Comparison of ENCODE assay signal across 21 mouse cellular contexts in the genomic region with DNA sequence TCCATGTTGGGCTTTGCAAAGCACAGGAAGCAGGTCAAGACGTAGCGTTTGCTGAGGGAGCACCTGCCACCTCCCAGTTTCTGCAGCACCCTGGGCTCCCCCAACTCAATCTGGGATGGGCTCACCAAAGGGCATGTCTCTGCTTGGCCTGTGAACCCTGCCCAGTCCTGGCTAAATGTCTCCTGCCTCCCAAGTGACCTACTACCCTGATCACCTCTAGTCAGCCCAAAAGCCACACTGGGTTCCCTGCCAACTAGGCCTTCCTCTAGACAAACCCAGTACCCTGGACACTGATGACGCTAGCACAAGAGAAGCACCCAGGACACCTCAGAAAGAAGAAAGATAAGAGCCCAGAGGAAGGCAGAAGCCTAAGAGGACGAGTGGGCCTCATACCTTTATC. TPM values are rescaled to one million over a fixed set of nuclear protein-coding genes. Genes with fewer than 3 reads are reported as not detected.
A peak's percentile ranks its signal among the peaks of the same experiment; 100 is the strongest.
DNase-seq lines count a peak whose midpoint lies in the region; ATAC-seq and TF ChIP-seq lines count a peak whose summit lies in the region.
"Had no signal": no experiment of that assay in that cellular context is flagged by ENCODE, and none has a peak within 500 bp of the region (broad histone marks: within the 10 kb centered on the region; RNA-seq: fewer than 3 reads in every experiment).

No protein-coding gene starts in this region.

- no peaks in the 10 kb centered on the region for H3K9me3 ChIP-seq in heart, embryonic 11.5 days (replicated peaks; ENCODE audit: control insufficient read depth, low read length)
- no peaks in the 10 kb centered on the region for H3K9me3 ChIP-seq in limb, embryonic 10.5 days (replicated peaks)
- no peaks in the 10 kb centered on the region for H3K9me3 ChIP-seq in liver, embryonic 15.5 days (replicated peaks)
- no peaks in the 10 kb centered on the region for H3K9me3 ChIP-seq in midbrain, embryonic 16.5 days (replicated peaks; ENCODE audit: control insufficient read depth, low read length, poor library complexity, severe bottlenecking)
- H3K9me3 ChIP-seq: embryonic facial prominence, embryonic 15.5 days; heart, embryonic 12.5 days had no signal

- H3K4me1 ChIP-seq in heart, embryonic 11.5 days (ENCODE audit: control insufficient read depth, insufficient read depth, low read length), result peaks cover 12% of the 10 kb centered on the region
- H3K4me1 ChIP-seq in liver, adult 2 months (ENCODE audit: control insufficient read depth, insufficient read depth, low read length), result 0 out of 2 replicates have a peak, but pooled peaks cover 2% of the 10 kb centered on the region
- peaks cover 25% of the 10 kb centered on the region for H3K4me1 ChIP-seq in limb, embryonic 10.5 days
- peaks cover 42% of the 10 kb centered on the region for H3K4me1 ChIP-seq in liver, embryonic 15.5 days (replicated peaks)
- H3K4me1 ChIP-seq in midbrain, embryonic 16.5 days (ENCODE audit: control insufficient read depth, insufficient read depth, low read length), result peaks cover 21% of the 10 kb centered on the region

- H3K27ac ChIP-seq in heart, embryonic 11.5 days (ENCODE audit: low read depth, low read length), result no peak overlapping the region
- no peak overlapping the region for H3K27ac ChIP-seq in liver, adult 2 months (replicated peaks; ENCODE audit: insufficient read depth, low read depth, low read length)
- no peak overlapping the region for H3K27ac ChIP-seq in limb, embryonic 10.5 days
- H3K27ac ChIP-seq in liver, embryonic 15.5 days (replicated peaks), result peak overlapping the region; percentile 38; the same call in 1 of the 2 replicates
- no peak overlapping the region for H3K27ac ChIP-seq in midbrain, embryonic 16.5 days (ENCODE audit: low read length)
- H3K27ac ChIP-seq: embryonic facial prominence, embryonic 15.5 days; heart, adult 2 months; hindbrain, embryonic 14.5 days had no signal

- no peak for TF ChIP-seq POLR2A in liver, adult 2 months (IDR thresholded peaks at IDR 0.05; ENCODE audit: extremely low read depth, insufficient read depth, low read length)

- H3K36me3 ChIP-seq in heart, embryonic 11.5 days (ENCODE audit: control insufficient read depth, insufficient read depth, low read length), result peaks cover 42% of the 10 kb centered on the region
- H3K36me3 ChIP-seq in liver, adult 2 months (ENCODE audit: control insufficient read depth, insufficient read depth, low read length), result peaks cover 17% of the 10 kb centered on the region
- H3K36me3 ChIP-seq in limb, embryonic 10.5 days, result peaks cover 63% of the 10 kb centered on the region
- H3K36me3 ChIP-seq in liver, embryonic 15.5 days (replicated peaks), result peaks cover 57% of the 10 kb centered on the region
- H3K36me3 ChIP-seq in midbrain, embryonic 16.5 days (ENCODE audit: control insufficient read depth, insufficient read depth, low read length), result peaks cover 36% of the 10 kb centered on the region

- DNase-seq in heart, adult 11 months, result peak; percentile 93
- DNase-seq in liver, adult 2 months (ENCODE audit: extremely low read depth, low read depth, low spot score), result peak; percentile 71
- DNase-seq in liver, result no peak
- no peak for DNase-seq in limb, embryonic 10.5 days (ENCODE audit: low spot score)
- no peak for DNase-seq in embryo, embryonic 9.5 days (ENCODE audit: extremely low spot score)
- DNase-seq: adrenal gland, postnatal 10 days; gastrocnemius, postnatal 10 days; heart, adult 2 months; heart, postnatal 36 days; kidney, adult 2 months had no signal

- H3K4me3 ChIP-seq in heart, embryonic 11.5 days (ENCODE audit: low read depth, low read length), result no peak overlapping the region
- no peak overlapping the region for H3K4me3 ChIP-seq in liver, adult 2 months (ENCODE audit: insufficient read depth, low read depth, low read length)
- H3K4me3 ChIP-seq in limb, embryonic 10.5 days, result peak overlapping the region; percentile 15; the same call in 1 of the 2 replicates
- no peak overlapping the region for H3K4me3 ChIP-seq in liver, embryonic 15.5 days (replicated peaks)
- no peak overlapping the region for H3K4me3 ChIP-seq in midbrain, embryonic 16.5 days (ENCODE audit: low read depth, low read length)
- H3K4me3 ChIP-seq: embryonic facial prominence, embryonic 15.5 days; heart, adult 2 months; heart, embryonic 12.5 days had no signal

- H3K9ac ChIP-seq in heart, embryonic 11.5 days (ENCODE audit: low read depth, low read length), result no peak overlapping the region
- no peak overlapping the region for H3K9ac ChIP-seq in liver, adult 2 months (ENCODE audit: low read depth, low read length)
- no peak overlapping the region; the same call in 1 of the 2 replicates for H3K9ac ChIP-seq in liver, embryonic 15.5 days
- H3K9ac ChIP-seq in midbrain, embryonic 16.5 days (ENCODE audit: low read depth, low read length), result no peak overlapping the region
- H3K9ac ChIP-seq: embryonic facial prominence, embryonic 15.5 days; heart, embryonic 12.5 days; hindbrain, embryonic 14.5 days had no signal

- no peak for TF ChIP-seq CTCF in liver, adult 2 months (IDR thresholded peaks at IDR 0.05; ENCODE audit: low read depth, low read length)

- WGBS in heart, embryonic 11.5 days (ENCODE audit: insufficient replicate concordance), result 77% methylated on average over 4 of the region's 4 CpGs
- 69% methylated on average over 4 of the region's 4 CpGs for WGBS in liver, adult 2 months
- WGBS in limb, embryonic 10.5 days, result 89% methylated on average over 4 of the region's 4 CpGs
- 56% methylated on average over 4 of the region's 4 CpGs for WGBS in liver, embryonic 15.5 days (ENCODE audit: insufficient replicate concordance)
- 86% methylated on average over 4 of the region's 4 CpGs for WGBS in midbrain, embryonic 16.5 days

- peaks cover 18% of the 10 kb centered on the region for H3K79me2 ChIP-seq in liver, adult 2 months (ENCODE audit: control insufficient read depth, insufficient read depth, low read length)

- no peak overlapping the region for H3K4me2 ChIP-seq in heart, embryonic 11.5 days
- H3K4me2 ChIP-seq in liver, embryonic 15.5 days, result peak overlapping the region; percentile 33
- no peak overlapping the region for H3K4me2 ChIP-seq in midbrain, embryonic 16.5 days (ENCODE audit: low read length)
- H3K4me2 ChIP-seq: embryonic facial prominence, embryonic 15.5 days; heart, embryonic 12.5 days; hindbrain, embryonic 14.5 days had no signal

- ATAC-seq in heart, embryonic 11.5 days (replicated peaks; ENCODE audit: insufficient number of reproducible peaks, low FRiP score, low TSS enrichment), result no peak
- no peak for ATAC-seq in liver, embryonic 15.5 days (ENCODE audit: insufficient read depth)
- no peak for ATAC-seq in midbrain, embryonic 16.5 days
- ATAC-seq: activated CD4-positive, CD25-positive, alpha-beta regulatory T cell, adult 4 months; forebrain, embryonic 16.5 days; inflammation-experienced regulatory T-cells, adult 6 months; Patski had no signal

- no peaks in the 10 kb centered on the region for H3K27me3 ChIP-seq in heart, embryonic 11.5 days (ENCODE audit: control insufficient read depth, insufficient read depth, low read length)
- H3K27me3 ChIP-seq in liver, adult 2 months (ENCODE audit: control insufficient read depth, insufficient read depth, low read length), result no peaks in the 10 kb centered on the region
- no peaks in the 10 kb centered on the region for H3K27me3 ChIP-seq in limb, embryonic 10.5 days (ENCODE audit: low read depth, poor library complexity, severe bottlenecking)
- no peaks in the 10 kb centered on the region for H3K27me3 ChIP-seq in liver, embryonic 15.5 days
- H3K27me3 ChIP-seq in midbrain, embryonic 16.5 days (ENCODE audit: control insufficient read depth, insufficient read depth, low read depth, low read length), result no peaks in the 10 kb centered on the region
- H3K27me3 ChIP-seq: CH12.LX; embryonic facial prominence, embryonic 15.5 days; heart, embryonic 12.5 days; Patski had no signal

RNA-seq across cellular contexts. Expression of a gene that starts 3.3 kb away (rescaled TPM):
- 37.9 and 42.5 TPM in 2 replicates for polyA plus RNA-seq in heart, embryonic 11.5 days (2014; fragmentation: Nextera tagmentation; extraction: Ambion mirVana)
- 4.4 and 9.7 TPM in 2 replicates for total RNA-seq in liver, adult 2 months (2014; rRNA removed)
- polyA plus RNA-seq in liver, adult 2 months (2012; rRNA removed), result 25.7 and 31.8 TPM in 2 replicates
- 47.8 and 50.6 TPM in 2 replicates for polyA plus RNA-seq in limb, embryonic 10.5 days (2016; fragmentation: Nextera tagmentation; extraction: Ambion mirVana)
- polyA plus RNA-seq in liver, embryonic 15.5 days (2015; fragmentation: Nextera tagmentation; extraction: Ambion mirVana), result 10.4 and 11.9 TPM in 2 replicates
- polyA plus RNA-seq in midbrain, embryonic 16.5 days (2015; fragmentation: Nextera tagmentation; extraction: Ambion mirVana), result 42.4 and 47.8 TPM in 2 replicates

RNA-seq across cellular contexts. Expression of a gene that starts 4.9 kb away (rescaled TPM):
- polyA plus RNA-seq in heart, embryonic 11.5 days (2014; fragmentation: Nextera tagmentation; extraction: Ambion mirVana), result 74.4 and 76.1 TPM in 2 replicates
- total RNA-seq in liver, adult 2 months (2014; rRNA removed), result 8.9 and 13.9 TPM in 2 replicates
- polyA plus RNA-seq in liver, adult 2 months (2012; rRNA removed), result 53.4 and 54.9 TPM in 2 replicates
- 15.6 and 18.3 TPM in 2 replicates for polyA plus RNA-seq in limb, embryonic 10.5 days (2016; fragmentation: Nextera tagmentation; extraction: Ambion mirVana)
- polyA plus RNA-seq in liver, embryonic 15.5 days (2015; fragmentation: Nextera tagmentation; extraction: Ambion mirVana), result 20.8 and 23.6 TPM in 2 replicates
- 12.2 and 12.4 TPM in 2 replicates for polyA plus RNA-seq in midbrain, embryonic 16.5 days (2015; fragmentation: Nextera tagmentation; extraction: Ambion mirVana)

RNA-seq across cellular contexts. Expression of a gene that starts 14.3 kb away (rescaled TPM):
- 41.0 and 43.2 TPM in 2 replicates for polyA plus RNA-seq in heart, embryonic 11.5 days (2014; fragmentation: Nextera tagmentation; extraction: Ambion mirVana)
- 4.2 and 5.6 TPM in 2 replicates for total RNA-seq in liver, adult 2 months (2014; rRNA removed)
- 13.3 and 14.5 TPM in 2 replicates for polyA plus RNA-seq in liver, adult 2 months (2012; rRNA removed)
- 89.7 and 92.2 TPM in 2 replicates for polyA plus RNA-seq in limb, embryonic 10.5 days (2016; fragmentation: Nextera tagmentation; extraction: Ambion mirVana)
- 12.3 and 13.7 TPM in 2 replicates for polyA plus RNA-seq in liver, embryonic 15.5 days (2015; fragmentation: Nextera tagmentation; extraction: Ambion mirVana)
- 7.0 and 8.3 TPM in 2 replicates for polyA plus RNA-seq in midbrain, embryonic 16.5 days (2015; fragmentation: Nextera tagmentation; extraction: Ambion mirVana)

RNA-seq across cellular contexts. Expression of a gene that starts 15.4 kb away (rescaled TPM):
- polyA plus RNA-seq in heart, embryonic 11.5 days (2014; fragmentation: Nextera tagmentation; extraction: Ambion mirVana), result 57.3 and 61.4 TPM in 2 replicates
- total RNA-seq in liver, adult 2 months (2014; rRNA removed), result 58.5 and 59.0 TPM in 2 replicates
- 82.0 and 101 TPM in 2 replicates for polyA plus RNA-seq in liver, adult 2 months (2012; rRNA removed)
- 74.7 and 75.0 TPM in 2 replicates for polyA plus RNA-seq in limb, embryonic 10.5 days (2016; fragmentation: Nextera tagmentation; extraction: Ambion mirVana)
- polyA plus RNA-seq in liver, embryonic 15.5 days (2015; fragmentation: Nextera tagmentation; extraction: Ambion mirVana), result 39.4 and 47.2 TPM in 2 replicates
- 52.3 and 53.6 TPM in 2 replicates for polyA plus RNA-seq in midbrain, embryonic 16.5 days (2015; fragmentation: Nextera tagmentation; extraction: Ambion mirVana)

RNA-seq across cellular contexts. Expression of a gene that starts 26.5 kb away (rescaled TPM):
- polyA plus RNA-seq in heart, embryonic 11.5 days (2014; fragmentation: Nextera tagmentation; extraction: Ambion mirVana), result 179 and 194 TPM in 2 replicates
- total RNA-seq in liver, adult 2 months (2014; rRNA removed), result 15.9 and 23.0 TPM in 2 replicates
- polyA plus RNA-seq in liver, adult 2 months (2012; rRNA removed), result 26.0 and 36.1 TPM in 2 replicates
- 979 and 1,027 TPM in 2 replicates for polyA plus RNA-seq in limb, embryonic 10.5 days (2016; fragmentation: Nextera tagmentation; extraction: Ambion mirVana)
- polyA plus RNA-seq in liver, embryonic 15.5 days (2015; fragmentation: Nextera tagmentation; extraction: Ambion mirVana), result 111 and 114 TPM in 2 replicates
- polyA plus RNA-seq in midbrain, embryonic 16.5 days (2015; fragmentation: Nextera tagmentation; extraction: Ambion mirVana), result 671 and 697 TPM in 2 replicates

Comparison
In these comparisons a context has a peak if more than half of its experiments do, and no peak if none do; other contexts are left out.
1. DNase-seq: peak in heart, adult 11 months (single experiment) and liver, adult 2 months (single experiment); none in liver (single experiment), limb, embryonic 10.5 days (single experiment) and embryo, embryonic 9.5 days (single experiment).